Mouse (Mus musculus): ENCODE measurements at regions not wholly inside any gene's neighbourhood (a gene's known extent, or its start where the extent isn't known, plus 50 kb on each side); places are given as distances from the start of the nearest gene placed in this dataset.
"Not testable (repeated sequence)": the region's sequence is repeated elsewhere in the genome, so short reads cannot be mapped to it uniquely, and the experiment has no call there.

GRCm38 (mm10) chr4:153157572-153157971 is 325.0 kb downstream of the Ajap1 start:
- no peak for DNase-seq

- DNase-seq = not testable (repeated sequence)
These were observed 329.7 kb downstream of the Ajap1 start for GRCm38 (mm10) chr4:153152923-153153322.

DNA sequence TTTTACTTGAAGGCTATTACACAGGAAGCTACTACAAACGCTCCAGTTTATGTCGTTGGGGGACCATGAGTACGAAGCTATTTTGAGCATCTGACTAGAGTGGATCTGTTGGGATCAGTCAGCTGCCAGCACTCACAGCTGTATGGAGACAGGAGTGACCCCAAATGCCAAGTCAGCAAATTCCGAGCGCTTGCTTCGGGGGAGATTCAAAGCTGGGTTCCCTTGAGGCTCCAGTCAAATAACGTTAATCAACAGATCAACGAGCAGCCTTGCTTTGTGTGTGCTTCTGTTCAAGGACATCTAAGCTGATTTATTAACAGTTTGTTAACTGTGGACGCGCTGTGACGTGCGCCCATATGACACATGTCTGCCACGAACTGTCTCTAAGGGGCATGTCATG is 349.5 kb downstream of the Ajap1 start:
- DNase-seq = no peak

- DNase-seq = peak; percentile 32 to 38
These were observed 353.3 kb downstream of the Ajap1 start for GRCm38 (mm10) chr4:153129345-153129744.

DNA sequence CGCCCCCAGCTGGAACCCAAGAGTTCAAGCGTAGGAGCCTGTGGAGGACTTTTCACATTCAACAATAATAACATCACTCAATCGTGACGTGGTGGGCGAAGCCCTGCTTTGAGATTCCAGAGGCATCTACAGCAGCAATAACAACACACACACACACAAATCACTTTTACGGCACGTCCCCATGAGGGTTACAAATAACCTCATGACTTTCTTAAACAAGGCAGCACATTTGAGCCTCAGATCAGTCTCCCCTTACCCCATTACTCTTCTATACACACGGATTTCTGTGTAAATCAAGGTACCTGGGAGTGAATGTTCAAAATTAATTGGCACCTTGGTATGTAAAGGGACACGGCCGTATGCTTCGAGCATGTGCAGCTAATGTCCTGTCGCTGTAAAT is 354.4 kb downstream of the Ajap1 start:
- DNase-seq = no peak

DNA sequence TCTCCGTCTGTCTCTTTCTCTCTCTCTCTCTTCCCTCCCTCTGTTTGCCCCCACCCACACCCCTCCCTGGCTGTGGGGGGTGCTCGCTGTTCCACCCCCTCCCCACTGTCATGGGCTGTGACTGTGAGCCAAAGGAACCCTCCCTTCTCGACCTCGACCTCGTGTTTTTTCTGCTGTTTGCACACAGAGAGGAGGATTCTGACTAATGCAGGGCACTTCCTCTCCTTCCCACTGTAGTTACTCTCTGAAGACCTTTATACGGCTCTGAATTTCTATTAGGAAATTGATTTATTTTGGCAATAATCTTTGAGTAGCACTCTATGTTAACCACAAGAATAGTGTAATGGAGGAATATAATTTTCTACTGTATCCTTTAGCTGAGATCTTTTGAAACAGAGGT is 362.1 kb downstream of the Ajap1 start:
- no peak for DNase-seq

DNA sequence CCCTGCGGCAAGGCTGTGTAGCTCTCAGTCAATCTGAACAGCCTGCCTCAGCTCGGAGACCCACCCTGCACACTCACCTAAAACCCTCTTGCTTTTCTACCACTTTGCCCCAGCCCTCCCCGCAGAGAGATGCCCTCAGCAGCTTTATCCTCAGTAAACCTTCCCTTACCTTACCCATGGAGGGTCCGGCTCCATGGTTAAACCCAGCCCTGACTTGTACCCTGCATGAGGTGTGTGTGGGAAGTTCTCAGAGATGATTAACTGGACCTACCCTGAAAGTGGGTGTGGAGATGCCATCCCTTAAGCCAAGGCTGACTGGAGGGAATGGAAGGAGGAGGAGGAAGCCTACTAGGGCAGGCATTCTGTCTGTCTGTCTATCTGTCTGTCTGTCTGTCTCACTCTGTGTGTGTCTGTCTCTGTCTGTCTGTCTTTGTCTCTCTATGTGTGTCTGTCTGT is 362.9 kb downstream of the Ajap1 start:
- DNase-seq = no peak

GRCm38 (mm10) chr4:153118824-153119646 is 363.6 kb downstream of the Ajap1 start:
- no peak for DNase-seq

DNA sequence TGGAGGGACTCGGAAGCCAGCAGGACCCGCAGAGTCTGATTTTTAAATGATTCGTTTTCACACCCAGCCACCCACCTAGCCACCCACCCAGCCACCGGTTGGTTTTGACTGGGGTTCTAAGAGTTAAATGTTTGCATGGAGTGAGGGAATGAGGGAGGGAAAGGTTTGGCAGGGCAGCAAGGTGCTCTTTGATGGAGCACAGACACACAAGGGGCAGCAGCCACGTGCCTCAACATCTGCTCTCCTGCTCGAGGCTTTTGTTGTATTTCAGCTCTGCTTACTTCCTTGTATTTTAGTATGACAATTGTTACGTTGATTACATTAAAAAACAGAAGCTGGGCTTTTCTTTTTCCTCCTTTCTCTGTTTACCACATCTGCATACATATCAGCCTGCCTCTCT is 367.6 kb downstream of the Ajap1 start:
- no peak for DNase-seq

GRCm38 (mm10) chr4:153113577-153113976 is 369.0 kb downstream of the Ajap1 start:
- DNase-seq = no peak

- DNase-seq = peak; percentile 38 to 46
These were observed 372.3 kb downstream of the Ajap1 start for GRCm38 (mm10) chr4:153110291-153110746.

DNA sequence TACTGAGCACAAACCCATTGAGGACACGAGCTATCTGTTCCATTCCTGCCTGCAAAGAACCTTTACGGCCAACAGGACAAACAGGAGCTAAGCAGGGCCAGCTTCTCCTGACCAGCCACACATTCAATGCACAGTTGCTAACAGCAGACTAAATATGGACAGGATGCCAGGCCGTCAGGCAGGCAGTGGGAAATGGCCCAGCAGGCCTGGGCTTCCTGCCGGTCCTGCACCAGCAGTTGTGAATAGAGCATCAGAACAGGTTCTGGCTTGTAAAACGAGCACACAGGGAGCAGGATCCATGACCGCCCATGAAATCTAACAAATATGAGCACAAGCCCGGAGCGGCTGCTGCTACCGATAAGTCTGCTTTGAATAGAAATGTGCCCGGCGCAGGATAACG is 384.0 kb downstream of the Ajap1 start:
- no peak for DNase-seq

DNA sequence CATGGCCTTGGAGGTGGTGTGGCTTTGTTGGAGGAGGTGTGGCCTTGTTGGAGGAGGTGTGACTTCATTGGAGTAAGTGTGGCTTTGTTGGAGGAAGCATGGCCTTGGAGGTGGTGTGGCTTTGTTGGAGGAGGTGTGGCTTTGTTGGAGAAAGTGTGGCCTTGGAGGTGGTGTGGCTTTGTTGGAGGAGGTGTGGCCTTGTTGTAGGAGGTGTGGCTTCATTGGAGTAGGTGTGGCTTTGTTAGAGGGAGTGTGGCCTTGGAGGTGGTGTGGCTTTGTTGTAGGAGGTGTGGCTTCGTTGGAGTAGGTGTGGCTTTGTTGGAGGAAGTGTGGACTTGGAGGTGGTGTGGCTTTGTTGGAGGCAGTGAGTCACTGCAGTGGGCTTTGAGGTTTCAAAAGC is 385.0 kb downstream of the Ajap1 start:
- DNase-seq = no peak

- DNase-seq = no peak
These were observed 389.5 kb downstream of the Ajap1 start for GRCm38 (mm10) chr4:153093129-153093528.

GRCm38 (mm10) chr4:153082166-153082565 is 400.4 kb downstream of the Ajap1 start:
- no peak for DNase-seq

- DNase-seq = no peak
These were observed 408.0 kb downstream of the Ajap1 start for GRCm38 (mm10) chr4:153074590-153074989.

DNA sequence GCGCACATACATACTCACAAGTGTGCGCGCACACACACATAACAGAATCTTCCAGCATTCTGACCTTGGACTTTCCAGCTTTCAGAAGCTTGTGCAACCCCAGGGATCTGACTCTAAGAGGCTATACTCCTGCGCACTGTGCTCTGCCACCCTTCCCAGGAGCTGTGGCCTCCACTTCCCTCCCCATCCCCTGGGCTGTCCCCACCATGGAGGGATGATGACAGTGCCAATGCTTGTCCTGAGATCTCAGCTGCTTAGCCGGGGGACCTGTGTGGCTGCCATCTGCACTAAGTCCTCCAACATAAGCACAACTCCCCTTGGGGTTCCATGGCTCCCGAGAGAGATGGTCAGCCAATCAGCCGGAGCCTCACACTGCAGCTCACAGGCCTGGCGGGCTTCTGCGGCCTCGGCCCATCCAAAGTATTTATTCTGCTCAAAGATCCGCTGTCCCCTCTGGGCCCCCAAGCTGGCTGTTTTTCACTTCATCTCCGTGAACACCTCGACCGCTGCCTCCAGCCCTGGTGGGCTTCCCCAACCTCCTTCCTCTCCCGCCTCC is 412.3 kb downstream of the Ajap1 start:
- no peak for DNase-seq

GRCm38 (mm10) chr4:153068484-153069033 is 414.1 kb downstream of the Ajap1 start:
- no peak for DNase-seq

GRCm38 (mm10) chr4:153064021-153064605 is 418.5 kb downstream of the Ajap1 start:
- no peak for DNase-seq

DNA sequence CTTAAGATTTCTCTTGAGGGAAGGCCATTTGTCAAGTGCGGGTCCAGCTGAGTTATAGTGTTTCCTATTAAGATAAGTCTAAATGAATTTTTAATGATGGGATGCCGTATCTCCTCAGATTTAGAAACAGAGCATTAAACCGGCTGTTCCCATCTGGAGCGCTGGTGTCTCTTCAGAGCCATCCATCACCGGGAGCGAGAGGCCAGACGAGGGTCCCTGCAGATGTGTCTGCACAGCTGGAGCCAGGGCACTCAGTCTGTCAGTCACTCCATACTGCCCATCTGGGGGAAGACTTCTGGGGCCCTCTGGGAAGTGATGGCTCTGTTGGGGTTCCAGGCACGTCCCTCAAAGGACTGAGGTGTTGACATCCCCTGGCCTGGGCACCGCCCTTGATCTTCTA is 419.2 kb downstream of the Ajap1 start:
- DNase-seq = no peak

DNA sequence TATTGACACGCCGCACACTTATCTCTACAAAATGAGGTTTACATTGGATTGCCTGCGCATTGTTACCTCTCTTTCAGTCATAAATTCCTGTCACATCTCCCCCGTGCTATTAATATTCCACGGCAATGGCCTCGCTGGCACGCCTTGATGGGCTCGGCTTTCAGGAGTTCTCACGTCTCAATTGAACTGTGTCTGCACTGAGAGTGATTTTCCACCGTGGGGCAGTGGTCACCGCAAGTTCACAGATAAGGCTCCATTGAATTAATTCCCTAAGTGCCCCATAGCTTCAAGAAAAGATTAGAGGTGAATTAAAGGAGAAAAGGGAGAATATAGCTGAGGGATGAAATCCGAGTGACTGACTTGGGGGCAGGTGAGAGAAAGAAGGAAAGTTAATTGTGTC is 424.5 kb downstream of the Ajap1 start:
- DNase-seq = no peak

DNA sequence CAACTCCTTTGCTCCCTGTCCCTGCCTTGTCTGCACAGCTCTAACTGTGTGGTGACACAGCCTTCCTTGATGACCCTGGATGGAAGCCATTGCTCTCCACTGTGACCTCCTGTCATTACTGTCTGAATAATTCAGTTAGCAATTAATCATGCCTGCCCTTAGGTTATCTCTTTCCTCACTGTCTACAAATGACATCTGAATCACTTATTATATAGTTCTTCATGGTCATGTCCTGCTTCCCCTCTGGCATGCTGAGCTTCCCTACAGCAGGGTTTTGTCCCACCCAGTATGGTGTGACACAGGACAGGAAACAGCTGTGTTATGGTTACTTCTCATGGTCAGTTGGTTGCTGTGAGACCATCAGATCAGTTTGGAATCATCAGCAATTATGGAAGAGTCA is 458.9 kb downstream of the Ajap1 start:
- no peak for DNase-seq

- DNase-seq = no peak
These were observed 463.4 kb downstream of the Ajap1 start for GRCm38 (mm10) chr4:153019211-153019610.
